10 mouse cellular contexts compared by ENCODE assay signal in genomic region chr10:59973400-59973799, GRCm38 (mm10). TPM values are rescaled to one million over a fixed set of nuclear protein-coding genes. Genes with fewer than 3 reads are reported as not detected.
A peak's percentile ranks its signal among the peaks of the same experiment; 100 is the strongest.
DNase-seq lines count a peak whose midpoint lies in the region; ATAC-seq and TF ChIP-seq lines count a peak whose summit lies in the region.
"Had no signal": no experiment of that assay in that cellular context is flagged by ENCODE, and none has a peak within 500 bp of the region (broad histone marks: within the 10 kb centered on the region; RNA-seq: fewer than 3 reads in every experiment).

No protein-coding gene starts in this region.

- no peak for TF ChIP-seq EP300 in heart, postnatal 0 days (IDR thresholded peaks at IDR 0.05; ENCODE audit: low read depth)

- no peak for ATAC-seq in heart, postnatal 0 days (ENCODE audit: insufficient read depth, low read depth)
- no peak for ATAC-seq in lung, embryonic 15.5 days (ENCODE audit: borderline replicate concordance, extremely low read depth, low FRiP score, low TSS enrichment)

- no peak overlapping the region for H3K4me2 ChIP-seq in heart, postnatal 0 days (ENCODE audit: low read depth, low read length)
- no peak overlapping the region for H3K4me2 ChIP-seq in lung, embryonic 15.5 days

- TF ChIP-seq CTCF in heart, postnatal 0 days (IDR thresholded peaks at IDR 0.05; ENCODE audit: low read depth), result no peak

- 86% methylated on average over 4 of the region's 4 CpGs for WGBS in heart, postnatal 0 days
- WGBS in lung, embryonic 15.5 days, result 89% methylated on average over 4 of the region's 4 CpGs
- WGBS in limb, embryonic 10.5 days, result 84% methylated on average over 4 of the region's 4 CpGs

- H3K27me3 ChIP-seq in heart, postnatal 0 days (ENCODE audit: control insufficient read depth, insufficient read depth, low read length), result no peaks in the 10 kb centered on the region
- H3K27me3 ChIP-seq in lung, embryonic 15.5 days, result no peaks in the 10 kb centered on the region; the same call in 1 of the 2 replicates
- no peaks in the 10 kb centered on the region for H3K27me3 ChIP-seq in limb, embryonic 10.5 days (ENCODE audit: low read depth, poor library complexity, severe bottlenecking)

- H3K9me3 ChIP-seq in heart, postnatal 0 days (replicated peaks; ENCODE audit: control insufficient read depth, low read length), result no peaks in the 10 kb centered on the region
- H3K9me3 ChIP-seq in lung, embryonic 15.5 days, result no peaks in the 10 kb centered on the region
- no peaks in the 10 kb centered on the region for H3K9me3 ChIP-seq in limb, embryonic 10.5 days (replicated peaks)
- H3K9me3 ChIP-seq: G1E had no signal

- H3K27ac ChIP-seq in heart, postnatal 0 days (ENCODE audit: low read depth), result peak overlapping the region; percentile 89
- H3K27ac ChIP-seq in lung, embryonic 15.5 days, result peak overlapping the region; percentile 71; the same call in 1 of the 2 replicates
- peak overlapping the region; percentile 92 for H3K27ac ChIP-seq in brown adipose tissue, adult 24 weeks (replicated peaks; ENCODE audit: low read depth, low read length)
- H3K27ac ChIP-seq in limb, embryonic 10.5 days, result peak overlapping the region; percentile 89

- no peak overlapping the region; the same call in 1 of the 2 replicates for H3K9ac ChIP-seq in heart, postnatal 0 days (replicated peaks; ENCODE audit: low read depth, low read length)
- no peak overlapping the region for H3K9ac ChIP-seq in lung, embryonic 15.5 days

- H3K36me3 ChIP-seq in heart, postnatal 0 days (replicated peaks; ENCODE audit: control insufficient read depth, insufficient read depth, low read length), result no peaks in the 10 kb centered on the region
- no peaks in the 10 kb centered on the region for H3K36me3 ChIP-seq in lung, embryonic 15.5 days
- H3K36me3 ChIP-seq in limb, embryonic 10.5 days, result no peaks in the 10 kb centered on the region
- H3K36me3 ChIP-seq: G1E had no signal

- H3K4me3 ChIP-seq in heart, postnatal 0 days (ENCODE audit: low read depth, low read length), result no peak overlapping the region
- no peak overlapping the region for H3K4me3 ChIP-seq in lung, embryonic 15.5 days
- no peak overlapping the region for H3K4me3 ChIP-seq in brown adipose tissue, adult 24 weeks (ENCODE audit: insufficient read depth, low read depth, low read length)
- no peak overlapping the region for H3K4me3 ChIP-seq in limb, embryonic 10.5 days
- H3K4me3 ChIP-seq: myocyte had no signal

- H3K4me1 ChIP-seq in heart, postnatal 0 days (ENCODE audit: control insufficient read depth, insufficient read depth), result peaks cover 69% of the 10 kb centered on the region
- peaks cover 54% of the 10 kb centered on the region for H3K4me1 ChIP-seq in lung, embryonic 15.5 days
- H3K4me1 ChIP-seq in brown adipose tissue, adult 24 weeks (ENCODE audit: control insufficient read depth, insufficient read depth, insufficient read length, low read length), result peaks cover 47% of the 10 kb centered on the region
- H3K4me1 ChIP-seq in limb, embryonic 10.5 days, result peaks cover 55% of the 10 kb centered on the region

- no peak for DNase-seq in heart, postnatal 0 days (ENCODE audit: low spot score)
- DNase-seq in heart, adult 8-10 months (ENCODE audit: low spot score), result no peak
- DNase-seq in lung, adult 18-20 months, result no peak
- DNase-seq in limb, embryonic 10.5 days (ENCODE audit: low spot score), result no peak
- DNase-seq in Muller cell, postnatal 12 days (ENCODE audit: inconsistent ontology term), result no peak
- DNase-seq: gastrocnemius, postnatal 10 days had no signal

RNA-seq across cellular contexts. Expression of gene Ddit4, which starts 21.8 kb away (rescaled TPM):
- 30.3 and 35.6 TPM in 2 replicates for total RNA-seq in heart, postnatal 0 days (2014; rRNA removed; ENCODE audit: low replicate concordance)
- 17.0 and 17.4 TPM in 2 replicates for polyA plus RNA-seq in heart, postnatal 0 days (2015; fragmentation: Nextera tagmentation; extraction: Ambion mirVana)
- total RNA-seq in heart, adult 8-10 months (2022), result 10 to 100 TPM; 22.1 to 74.4 (median 55.6) TPM
- polyA plus RNA-seq in lung, embryonic 15.5 days (2015; fragmentation: Nextera tagmentation; extraction: Ambion mirVana), result 43.2 and 49.6 TPM in 2 replicates
- 6.1 and 17.7 TPM in 2 replicates for polyA plus RNA-seq in brown adipose tissue, adult 24 weeks (2012; ENCODE audit: insufficient read depth, insufficient read length, missing spikeins)
- polyA plus RNA-seq in limb, embryonic 10.5 days (2016; fragmentation: Nextera tagmentation; extraction: Ambion mirVana), result 30.3 and 58.7 TPM in 2 replicates

RNA-seq across cellular contexts. Expression of gene Ascc1, which starts 29.2 kb away (rescaled TPM):
- total RNA-seq in heart, postnatal 0 days (2014; rRNA removed; ENCODE audit: low replicate concordance), result 14.0 and 15.7 TPM in 2 replicates
- polyA plus RNA-seq in heart, postnatal 0 days (2015; fragmentation: Nextera tagmentation; extraction: Ambion mirVana), result 34.6 and 35.8 TPM in 2 replicates
- 10 to 100 TPM; 22.3 to 26.7 (median 24.4) TPM for total RNA-seq in heart, adult 8-10 months (2022)
- 42.4 and 45.2 TPM in 2 replicates for polyA plus RNA-seq in lung, embryonic 15.5 days (2015; fragmentation: Nextera tagmentation; extraction: Ambion mirVana)
- 19.2 and 20.6 TPM in 2 replicates for polyA plus RNA-seq in brown adipose tissue, adult 24 weeks (2012; ENCODE audit: insufficient read depth, insufficient read length, missing spikeins)
- 32.1 and 36.5 TPM in 2 replicates for polyA plus RNA-seq in limb, embryonic 10.5 days (2016; fragmentation: Nextera tagmentation; extraction: Ambion mirVana)

RNA-seq across cellular contexts. Expression of gene Anapc16, which starts 29.5 kb away (rescaled TPM):
- total RNA-seq in heart, postnatal 0 days (2014; rRNA removed; ENCODE audit: low replicate concordance), result 29.7 and 85.4 TPM in 2 replicates
- 104 and 108 TPM in 2 replicates for polyA plus RNA-seq in heart, postnatal 0 days (2015; fragmentation: Nextera tagmentation; extraction: Ambion mirVana)
- total RNA-seq in heart, adult 8-10 months (2022), result 10 to 100 TPM; 59.0 to 88.1 (median 74.3) TPM
- 109 and 112 TPM in 2 replicates for polyA plus RNA-seq in lung, embryonic 15.5 days (2015; fragmentation: Nextera tagmentation; extraction: Ambion mirVana)
- 59.1 and 60.8 TPM in 2 replicates for polyA plus RNA-seq in brown adipose tissue, adult 24 weeks (2012; ENCODE audit: insufficient read depth, insufficient read length, missing spikeins)
- polyA plus RNA-seq in limb, embryonic 10.5 days (2016; fragmentation: Nextera tagmentation; extraction: Ambion mirVana), result 103 and 111 TPM in 2 replicates
